1 mouse cellular context compared by ENCODE assay signal in the genomic region with DNA sequence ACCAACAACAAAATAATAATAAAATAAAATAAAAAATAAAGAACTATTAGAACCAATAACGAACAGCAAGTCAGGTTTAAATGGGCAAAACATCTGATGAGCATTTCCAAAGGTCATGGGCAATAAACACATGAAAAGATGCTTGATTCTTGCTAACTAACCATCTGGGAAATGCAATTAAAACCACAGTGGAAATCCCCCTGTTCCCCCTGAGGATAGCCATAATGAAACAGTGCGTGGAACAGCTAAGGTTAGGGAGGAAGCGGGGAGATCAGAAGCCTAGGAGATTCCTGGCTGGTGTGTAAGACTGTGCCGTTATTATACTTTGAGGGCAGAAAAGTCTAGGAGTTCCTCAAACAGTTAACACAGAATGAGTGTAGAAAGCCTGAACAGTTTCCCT.
TF ChIP-seq lines count a peak whose summit lies in the region.

No protein-coding gene starts in this region.

TF ChIP-seq in CH12.LX, 34 proteins besides CTCF, POLR2A, EP300 and RAD21 (continued from another document):
- TF ChIP-seq ZKSCAN1 (IDR thresholded peaks at IDR 0.05; ENCODE audit: borderline replicate concordance, low read depth, low read length) (no peak), UBTF (IDR thresholded peaks at IDR 0.05; ENCODE audit: low read depth, low read length) (no peak), RCOR1 (conservative IDR thresholded peaks at IDR 0.05; ENCODE audit: low read depth, low read length) (0 out of 2 replicates have a peak, but pooled peaks have one; percentile 47), MEF2A (IDR thresholded peaks at IDR 0.05; ENCODE audit: borderline replicate concordance, low read depth, low read length) (peak; percentile 46; the same call in 1 of the 2 replicates), CHD1 (IDR thresholded peaks at IDR 0.05; ENCODE audit: low read depth, low read length) (no peak), BHLHE40 (IDR thresholded peaks at IDR 0.05; ENCODE audit: low read depth, low read length) (peak; percentile 19; the same call in 1 of the 2 replicates), ZNF384 (IDR thresholded peaks at IDR 0.05; ENCODE audit: low read depth, low read length) (peak; percentile 75), SIN3A (IDR thresholded peaks at IDR 0.05; ENCODE audit: low read length) (0 out of 2 replicates have a peak, but pooled peaks have one; percentile 42), MAZ (IDR thresholded peaks at IDR 0.05; ENCODE audit: low read depth, low read length) (no peak), ETS1 (conservative IDR thresholded peaks at IDR 0.05; ENCODE audit: low read depth, low read length) (peak; percentile 43), HCFC1 (IDR thresholded peaks at IDR 0.05; ENCODE audit: low read depth, low read length) (no peak)
